Mouse (Mus musculus) megakaryocyte, embryonic 14.5 days (primary cell): ENCODE measurements around the gene Pde4a. TPM values are rescaled to one million over a fixed set of nuclear protein-coding genes. Genes with fewer than 3 reads are reported as not detected.

Experiments
- H3K27me3 ChIP-seq: replicated peaks from 2 replicates; pipeline ENCODE3; 2012; ENCODE audit warnings: inconsistent platforms
- H3K36me3 ChIP-seq: replicated peaks from 2 replicates; pipeline ENCODE3; 2012; ENCODE audit warnings: low read length, inconsistent platforms, mixed read lengths
- H3K4me1 ChIP-seq: 2 replicates; pipeline ENCODE4 v1.6.1; 2012; ENCODE audit warnings: inconsistent platforms
- H3K4me3 ChIP-seq: replicated peaks from 2 replicates; pipeline ENCODE3; 2012; ENCODE audit warnings: moderate library complexity, mild to moderate bottlenecking, inconsistent platforms
- H3K9me3 ChIP-seq: 2 replicates; pipeline ENCODE4 v1.6.1; 2012; ENCODE audit warnings: inconsistent platforms
- FLI1 ChIP-seq: IDR thresholded peaks from 2 replicates; pipeline ENCODE4 v1.6.1; 2012; ENCODE audit warnings: low read length, inconsistent platforms, mixed read lengths
- GATA1 ChIP-seq: IDR thresholded peaks from 3 replicates; pipeline ENCODE4 v1.6.1; 2012; ENCODE audit warnings: mixed read lengths, low read length, inconsistent platforms, borderline replicate concordance
- polyA plus RNA-seq: library from polyadenylated mRNA; stranded (reverse); fragments of >175 nt; gene quantifications from 2 replicates; pipeline ENCODE4 v1.2.3, GENCODE M21; 2012; ENCODE audit warnings: low replicate concordance; ENCODE audit not compliant: insufficient read depth

Gene Pde4a
- 8.2 and 26.2 TPM in 2 replicates for polyA plus RNA-seq

DNA sequence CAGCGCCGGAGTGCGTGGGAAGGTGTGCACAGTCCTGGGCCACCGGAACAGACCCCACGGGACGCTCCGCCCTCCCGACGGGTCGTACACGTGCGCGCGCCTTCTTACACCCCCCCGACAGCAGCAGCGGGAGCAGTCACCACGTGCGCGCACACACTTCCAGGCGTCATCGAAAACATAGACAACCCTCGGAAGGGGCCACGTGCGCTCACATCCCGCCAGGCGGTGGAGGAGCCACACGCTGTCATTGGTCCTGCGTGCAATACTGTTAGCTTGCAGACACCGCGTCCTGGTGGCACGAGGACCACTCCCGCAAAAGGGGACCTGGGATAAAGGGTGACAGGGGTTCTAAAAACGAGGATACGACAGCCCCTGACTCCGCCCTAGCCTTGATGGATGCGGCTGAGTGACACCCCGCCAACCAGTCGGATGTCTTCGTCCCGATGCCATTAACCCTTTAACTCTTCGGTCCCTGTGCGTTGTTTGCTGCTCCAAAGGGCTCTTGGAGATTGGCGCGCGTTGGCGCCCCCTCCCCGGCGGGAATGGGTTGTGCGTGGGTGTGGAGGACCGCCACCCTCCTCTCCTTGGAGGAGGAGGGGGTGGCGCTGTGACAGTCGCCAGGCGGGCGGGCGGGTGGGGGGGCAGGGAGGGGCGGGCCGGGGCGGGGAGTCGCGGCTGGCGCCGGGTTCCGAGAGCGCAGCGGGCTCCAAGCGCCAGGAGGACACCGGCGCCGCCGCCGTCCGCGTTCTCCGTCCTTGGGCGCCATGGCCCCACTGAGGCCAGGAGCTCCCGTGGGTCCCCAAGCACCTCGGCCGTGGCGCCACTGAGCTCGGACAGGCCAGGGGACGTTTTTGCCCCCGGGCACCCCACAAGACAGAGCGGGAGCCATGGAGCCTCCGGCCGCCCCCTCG, at the start of gene Pde4a:
Pde4a (plus strand) TSS at position 674 of the 911 bp plus-strand sequence.
- no peak for TF ChIP-seq GATA1
- TF ChIP-seq FLI1 = no peak
- peaks cover 55% of the 10 kb centered on the region for H3K27me3 ChIP-seq
- no peaks in the 10 kb centered on the region for H3K36me3 ChIP-seq
- H3K4me3 ChIP-seq = peak within 1 kb of the TSS; percentile 91
- peaks cover 85% of the 10 kb centered on the region for H3K4me1 ChIP-seq
- H3K9me3 ChIP-seq = no peaks in the 10 kb centered on the region

DNA sequence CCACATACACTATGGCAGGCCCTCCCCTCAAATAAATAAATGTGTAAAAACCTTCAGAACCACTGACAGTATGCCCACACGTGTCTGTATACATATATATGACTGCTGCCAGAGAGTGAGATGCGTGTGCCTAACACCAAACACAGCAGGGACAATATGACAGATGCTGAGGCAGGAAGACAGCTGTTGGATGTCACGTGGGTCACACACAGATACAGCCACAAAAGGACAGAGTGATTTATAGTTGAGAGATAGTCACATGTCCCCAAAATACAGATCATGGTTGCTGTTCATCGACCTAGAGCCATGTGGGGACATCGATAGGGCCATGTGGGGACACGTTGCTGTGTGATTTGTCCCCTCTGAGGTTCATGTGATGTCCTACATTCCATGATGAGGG, 48.4 kb upstream of the Pde4a start:
- TF ChIP-seq GATA1 (no peak), FLI1 (no peak)
- H3K36me3 ChIP-seq = peaks cover 81% of the 10 kb centered on the region
- H3K9me3 ChIP-seq = no peaks in the 10 kb centered on the region
- no peaks in the 10 kb centered on the region; the same call in 1 of the 2 replicates for H3K4me1 ChIP-seq
- H3K4me3 ChIP-seq = no peak overlapping the region
- no peaks in the 10 kb centered on the region for H3K27me3 ChIP-seq

DNA sequence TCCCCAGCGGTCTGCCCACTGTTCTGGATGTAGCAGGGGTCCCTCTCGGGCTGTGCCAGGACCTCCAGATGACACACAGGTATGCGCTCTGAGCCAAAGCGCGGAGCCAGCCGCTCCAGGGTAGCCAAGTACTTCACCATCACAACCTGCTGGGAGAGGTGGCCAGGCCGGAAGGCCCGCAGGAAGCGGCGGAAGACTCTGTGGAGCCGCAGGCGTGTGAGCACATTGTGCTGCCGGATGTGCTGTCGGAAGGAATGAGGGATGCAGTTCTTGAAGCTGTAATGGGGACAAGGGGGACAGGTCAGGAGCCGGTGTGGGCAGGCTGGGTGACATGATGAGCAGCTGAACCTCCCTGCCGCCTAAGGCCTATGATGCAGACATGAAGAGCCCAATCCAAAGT, 44.0 kb upstream of the Pde4a start:
- peaks cover 88% of the 10 kb centered on the region for H3K36me3 ChIP-seq
- H3K27me3 ChIP-seq = no peaks in the 10 kb centered on the region
- H3K4me3 ChIP-seq = no peak overlapping the region
- no peaks in the 10 kb centered on the region for H3K9me3 ChIP-seq
- TF ChIP-seq FLI1 = no peak
- no peak for TF ChIP-seq GATA1
- H3K4me1 ChIP-seq = peaks cover 13% of the 10 kb centered on the region

DNA sequence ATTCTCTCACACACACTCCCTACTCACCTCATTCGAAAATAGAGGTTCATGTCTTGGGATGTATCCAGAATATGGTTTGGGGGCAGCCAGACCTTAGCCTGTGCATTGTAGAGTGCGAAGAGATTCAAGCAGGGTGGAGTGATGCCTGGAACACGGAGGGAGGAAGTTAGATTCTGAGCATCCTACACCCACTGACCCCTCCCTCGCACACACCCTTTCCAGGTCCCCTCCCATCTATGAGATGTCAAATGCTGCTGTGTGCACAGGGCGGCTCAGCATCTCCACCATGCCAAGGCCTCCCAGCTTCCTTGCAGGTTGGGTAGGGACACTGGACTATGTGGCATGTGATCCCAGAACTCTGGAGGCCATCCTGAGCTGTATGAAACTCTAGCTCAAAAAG, 40.7 kb upstream of the Pde4a start:
- TF ChIP-seq FLI1 (no peak), GATA1 (no peak)
- Histone ChIP-seq H3K27me3 (no peaks in the 10 kb centered on the region), H3K4me3 (no peak overlapping the region), H3K4me1 (peaks cover 39% of the 10 kb centered on the region), H3K36me3 (peaks cover 90% of the 10 kb centered on the region), H3K9me3 (no peaks in the 10 kb centered on the region)

DNA sequence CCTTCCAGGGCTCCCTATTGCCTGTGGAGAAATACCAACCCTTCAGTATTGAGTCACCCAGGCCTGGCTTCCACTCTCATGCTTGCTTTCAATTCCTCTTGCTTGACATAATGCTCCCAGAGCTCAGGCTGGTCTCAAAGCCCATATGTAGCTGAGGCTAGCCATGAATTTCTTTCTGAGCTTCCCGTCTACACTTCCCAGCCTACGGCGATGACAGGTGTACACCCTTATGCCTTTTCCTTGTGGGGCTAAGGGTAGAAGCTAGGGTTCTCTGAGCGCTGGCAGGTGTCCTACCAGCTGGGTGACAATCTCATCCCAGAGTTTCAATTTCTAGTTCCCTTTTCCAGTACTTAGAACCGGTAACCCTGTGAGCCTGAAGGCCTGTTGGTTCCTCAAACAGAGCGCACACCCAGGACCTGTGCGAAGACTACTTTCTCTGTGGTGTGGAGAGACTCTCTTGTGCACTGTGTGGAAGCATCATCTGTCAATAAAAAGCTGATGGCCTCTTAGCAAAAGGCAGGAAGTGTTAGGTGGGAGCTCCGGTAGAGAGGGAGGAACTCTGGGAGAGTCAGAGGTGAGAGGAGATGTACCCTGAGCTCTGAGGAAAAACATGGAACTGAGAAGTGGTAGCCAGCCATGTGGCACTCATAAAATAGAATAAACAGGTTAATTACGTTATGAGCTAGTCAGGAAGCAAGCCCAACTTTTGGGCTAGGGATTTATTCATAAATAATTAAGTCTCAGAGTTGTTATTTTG, 39.8 kb upstream of the Pde4a start:
- Histone ChIP-seq H3K9me3 (no peaks in the 10 kb centered on the region), H3K4me1 (peaks cover 47% of the 10 kb centered on the region), H3K4me3 (no peak overlapping the region), H3K36me3 (peaks cover 86% of the 10 kb centered on the region), H3K27me3 (no peaks in the 10 kb centered on the region)
- TF ChIP-seq FLI1 (no peak), GATA1 (no peak)

DNA sequence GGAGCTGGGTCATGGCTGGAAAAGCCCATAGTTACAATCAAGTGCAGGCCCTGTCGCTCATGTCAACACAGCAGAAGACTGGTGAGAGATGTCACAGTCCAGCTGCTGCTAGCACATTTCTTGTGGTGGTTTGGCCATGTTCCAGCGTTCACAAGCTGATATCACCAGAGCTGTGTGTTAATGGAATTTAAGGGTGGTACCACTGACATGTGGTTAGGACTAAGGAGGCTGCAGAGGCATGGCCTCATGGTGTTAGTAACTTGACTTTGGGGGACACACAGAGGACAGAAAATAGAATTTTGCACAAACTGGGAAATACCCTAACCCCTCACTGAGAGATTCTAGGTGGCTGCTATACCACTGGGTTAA, 39.3 kb upstream of the Pde4a start:
- no peak for TF ChIP-seq FLI1
- TF ChIP-seq GATA1 = no peak
- no peaks in the 10 kb centered on the region for H3K9me3 ChIP-seq
- H3K4me1 ChIP-seq = peaks cover 53% of the 10 kb centered on the region
- no peak overlapping the region for H3K4me3 ChIP-seq
- peaks cover 80% of the 10 kb centered on the region for H3K36me3 ChIP-seq
- no peaks in the 10 kb centered on the region for H3K27me3 ChIP-seq

DNA sequence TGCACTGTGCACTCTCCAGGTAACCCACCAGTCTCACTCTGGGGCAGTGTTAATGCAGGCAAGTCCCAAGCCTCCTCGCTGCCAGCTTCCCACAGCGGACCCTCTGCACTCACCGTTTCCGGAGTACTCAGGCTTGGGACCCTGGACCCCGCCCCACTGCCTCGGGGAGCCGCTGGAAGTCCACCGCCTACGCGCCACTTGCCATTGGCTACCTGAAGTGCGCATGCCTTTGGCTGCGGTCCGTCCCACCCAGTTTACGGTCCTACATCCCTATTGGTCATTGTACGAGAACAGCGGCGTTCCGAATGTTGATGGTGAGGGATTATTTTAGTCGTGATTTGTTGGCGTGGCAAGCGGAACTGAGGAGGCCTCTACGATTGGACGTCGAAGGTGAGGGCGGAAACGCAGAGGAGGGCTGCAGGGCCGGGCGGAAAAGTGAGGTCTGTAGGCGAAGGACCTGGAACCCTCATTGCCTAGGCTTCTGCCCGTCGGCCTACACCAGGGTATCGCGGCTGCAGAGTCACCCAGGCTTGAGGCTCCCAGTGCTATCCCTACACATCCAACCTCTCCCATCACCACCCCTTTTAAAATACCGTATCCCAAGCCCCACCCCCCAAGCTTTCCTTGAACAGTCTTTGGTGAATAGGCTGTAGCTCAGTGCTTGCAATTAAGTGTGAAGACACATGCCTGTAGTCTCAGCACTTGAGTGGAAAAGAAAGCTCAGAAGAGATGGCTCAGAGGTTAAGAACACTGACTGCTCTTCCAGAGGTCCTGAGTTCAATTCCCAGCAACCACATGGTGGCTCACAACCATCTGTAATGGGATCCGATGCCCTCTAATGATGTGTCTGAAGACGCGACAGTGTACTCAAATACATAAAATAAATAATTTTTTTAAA, 34.2 kb upstream of the Pde4a start, which contains the start of gene Tyk2:
Tyk2 (minus strand) TSS at position 185 of the 898 bp plus-strand sequence.
- H3K9me3 ChIP-seq = no peaks in the 10 kb centered on the region
- peaks cover 34% of the 10 kb centered on the region for H3K36me3 ChIP-seq
- TF ChIP-seq FLI1 (no peak), GATA1 (no peak)
- H3K4me3 ChIP-seq = peak within 1 kb of the TSS; percentile 98
- peaks cover 89% of the 10 kb centered on the region for H3K4me1 ChIP-seq
- H3K27me3 ChIP-seq = no peaks in the 10 kb centered on the region

DNA sequence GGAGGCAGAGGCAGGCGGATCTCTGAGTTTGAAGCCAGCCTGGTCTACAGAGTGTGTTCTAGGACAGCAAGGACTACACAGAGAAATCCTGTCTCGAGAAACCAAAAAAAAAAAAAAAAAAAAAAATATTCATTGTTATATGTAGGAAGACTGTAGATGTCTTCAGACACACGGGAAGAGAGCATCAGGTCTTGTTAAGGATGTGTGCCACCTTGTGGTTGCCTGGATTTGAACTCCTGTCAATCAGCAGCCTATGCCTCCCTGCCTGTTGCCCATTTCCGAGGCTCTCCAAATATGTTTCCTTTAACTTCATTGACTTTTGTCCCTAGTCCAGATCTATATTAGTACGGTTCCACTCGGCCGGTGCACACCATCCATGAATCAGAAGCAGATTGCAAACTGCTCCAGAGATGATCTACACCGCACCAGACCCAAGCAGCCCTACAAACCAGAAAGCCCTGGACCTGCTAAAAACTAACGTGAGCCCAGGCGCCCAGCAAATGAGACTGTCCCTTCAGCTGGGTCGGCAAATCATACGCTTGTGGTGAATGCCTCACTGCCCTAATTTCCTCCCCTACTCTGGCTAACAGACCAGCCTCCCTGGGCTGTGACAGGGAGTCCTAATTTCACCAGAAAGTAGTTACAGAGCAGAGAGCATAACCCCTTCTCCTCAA, 33.3 kb upstream of the Pde4a start:
- Histone ChIP-seq H3K4me3 (peak overlapping the region; percentile 28), H3K9me3 (no peaks in the 10 kb centered on the region), H3K4me1 (peaks cover 89% of the 10 kb centered on the region), H3K27me3 (no peaks in the 10 kb centered on the region), H3K36me3 (peaks cover 25% of the 10 kb centered on the region)
- TF ChIP-seq GATA1 (no peak), FLI1 (no peak)

DNA sequence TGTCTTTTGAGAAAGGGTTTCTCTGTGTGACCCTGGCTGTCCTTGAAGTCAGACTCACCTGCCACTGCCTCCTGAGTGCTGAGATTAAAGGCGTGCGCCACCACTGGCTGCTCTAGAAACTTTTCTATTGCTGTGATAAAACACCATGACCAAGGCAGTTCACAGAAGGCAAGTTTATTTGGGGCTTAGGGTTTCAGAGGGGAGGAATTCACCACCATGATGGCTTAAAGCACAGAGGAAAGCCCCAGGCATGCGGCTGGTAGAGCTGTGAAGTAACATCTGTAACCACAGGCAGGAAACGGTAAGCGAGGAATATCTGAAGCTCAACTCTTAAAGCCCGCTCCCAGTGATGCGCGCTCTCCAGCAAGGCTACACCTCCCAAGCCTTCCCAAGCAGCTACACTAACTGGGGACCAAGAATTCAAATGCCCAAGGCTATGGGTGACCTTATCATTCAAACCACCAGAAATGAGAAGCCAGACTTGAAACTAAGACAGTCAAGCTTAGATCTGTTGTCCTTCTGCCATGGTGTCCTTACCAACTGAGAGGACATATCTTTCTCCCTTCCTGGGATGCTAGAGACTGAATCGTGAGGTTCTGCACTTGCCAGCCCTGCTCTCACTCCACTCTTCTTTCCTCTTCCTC, 32.3 kb upstream of the Pde4a start:
- TF ChIP-seq GATA1 (no peak), FLI1 (no peak)
- Histone ChIP-seq H3K4me1 (peaks cover 94% of the 10 kb centered on the region), H3K9me3 (no peaks in the 10 kb centered on the region), H3K36me3 (peaks cover 26% of the 10 kb centered on the region), H3K27me3 (no peaks in the 10 kb centered on the region), H3K4me3 (peak overlapping the region; percentile 46)
